Mouse (Mus musculus): ENCODE results near the gene Tnr. TPM values are rescaled to one million over a fixed set of nuclear protein-coding genes. Genes with fewer than 3 reads are reported as not detected.

The Tnr gene
- total and polyA plus RNA-seq, 3 experiments = not detected

- Histone ChIP-seq H3K27ac (ENCODE audit: insufficient read depth, low read depth) (no peak overlapping the region), H3K4me1 (ENCODE audit: control insufficient read depth in 1 of 2, insufficient read depth in 2 of 2) (0 out of 4 replicates have a peak, but pooled peaks cover 0 to under 1% of the 10 kb centered on the region in 2 experiments), H3K9me3 (replicated peaks; ENCODE audit: low read length) (peaks cover 2% of the 10 kb centered on the region), H3K36me3 (replicated peaks in 1 of 2; ENCODE audit: control insufficient read depth in 1 of 2, insufficient read depth in 1 of 2, low read length in 1 of 2) (no peaks in the 10 kb centered on the region), H3K27me3 (replicated peaks) (no peaks in the 10 kb centered on the region), H3K9ac (ENCODE audit: insufficient read depth, low read depth) (no peak overlapping the region), H3K4me3 (replicated peaks in 1 of 3; ENCODE audit: low read depth in 2 of 3, low read length in 2 of 3, poor library complexity in 1 of 3) (no peak overlapping the region), H3K79me2 (replicated peaks; ENCODE audit: control insufficient read depth, extremely low read depth, insufficient read depth, poor library complexity, severe bottlenecking) (no peaks in the 10 kb centered on the region), H3K4me2 (ENCODE audit: insufficient read depth, low read depth, poor library complexity, severe bottlenecking) (no peak overlapping the region)
- dilution Hi-C loops (cut with MboI; ENCODE audit: extremely low pct_ligation_motif_present, extremely low pct_unique_long_range_greater_than_20kb, low sequenced_read_pairs) = no loop called here
- in situ Hi-C loops (cut with MboI; ENCODE audit: low pct_ligation_motif_present, low pct_unique_long_range_greater_than_20kb, low sequenced_read_pairs) = no loop called here
- no peak for DNase-seq (ENCODE audit: extremely low read depth)
- TF ChIP-seq RCOR1 (conservative IDR thresholded peaks at IDR 0.05; ENCODE audit: low read depth, low read length) = no peak
- no peak for TF ChIP-seq TCF12 (IDR thresholded peaks at IDR 0.05; ENCODE audit: low read depth, low read length)
- TF ChIP-seq ZNF384 (IDR thresholded peaks at IDR 0.05; ENCODE audit: low read depth, low read length) = no peak
These were observed 454.2 kb downstream of the Tnr start for GRCm38 (mm10) chr1:159977786-159978185.

GRCm38 (mm10) chr1:159979096-159979495, 455.5 kb downstream of the Tnr start:
- in situ Hi-C loops (cut with MboI; ENCODE audit: low pct_ligation_motif_present, low pct_unique_long_range_greater_than_20kb, low sequenced_read_pairs) = no loop called here
- DNase-seq (ENCODE audit: extremely low read depth) = no peak
- Histone ChIP-seq H3K27me3 (replicated peaks) (no peaks in the 10 kb centered on the region), H3K4me2 (ENCODE audit: insufficient read depth, low read depth, poor library complexity, severe bottlenecking) (no peak overlapping the region), H3K9me3 (replicated peaks; ENCODE audit: low read length) (peaks cover 2% of the 10 kb centered on the region), H3K4me1 (ENCODE audit: control insufficient read depth in 1 of 2, insufficient read depth in 2 of 2) (0 out of 4 replicates have a peak, but pooled peaks cover 0 to 4% of the 10 kb centered on the region in 2 experiments), H3K27ac (ENCODE audit: insufficient read depth, low read depth) (no peak overlapping the region), H3K79me2 (replicated peaks; ENCODE audit: control insufficient read depth, extremely low read depth, insufficient read depth, poor library complexity, severe bottlenecking) (no peaks in the 10 kb centered on the region), H3K9ac (ENCODE audit: insufficient read depth, low read depth) (no peak overlapping the region), H3K36me3 (replicated peaks in 1 of 2; ENCODE audit: control insufficient read depth in 1 of 2, insufficient read depth in 1 of 2, low read length in 1 of 2) (no peaks in the 10 kb centered on the region), H3K4me3 (replicated peaks in 1 of 3; ENCODE audit: low read depth in 2 of 3, low read length in 2 of 3, poor library complexity in 1 of 3) (no peak overlapping the region)
- TF ChIP-seq ZMIZ1 (IDR thresholded peaks at IDR 0.05; ENCODE audit: low read depth, low read length) (no peak), MAZ (IDR thresholded peaks at IDR 0.05; ENCODE audit: low read depth, low read length) (no peak), JUND (conservative IDR thresholded peaks at IDR 0.05; ENCODE audit: low read depth, low read length) (no peak), EP300 (IDR thresholded peaks at IDR 0.05; ENCODE audit: low read length) (no peak), POLR2AphosphoS2 (IDR thresholded peaks at IDR 0.05; ENCODE audit: low read depth, low read length) (no peak), UBTF (IDR thresholded peaks at IDR 0.05; ENCODE audit: low read depth, low read length) (no peak), MXI1 (IDR thresholded peaks at IDR 0.05; ENCODE audit: low read depth, low read length) (no peak), RCOR1 (conservative IDR thresholded peaks at IDR 0.05; ENCODE audit: low read depth, low read length) (no peak), MEF2A (IDR thresholded peaks at IDR 0.05; ENCODE audit: borderline replicate concordance, low read depth, low read length) (no peak), RAD21 (IDR thresholded peaks at IDR 0.05; ENCODE audit: low read depth, low read length) (no peak), HCFC1 (IDR thresholded peaks at IDR 0.05; ENCODE audit: low read depth, low read length) (no peak), TCF12 (IDR thresholded peaks at IDR 0.05; ENCODE audit: low read depth, low read length) (no peak), GABPA (IDR thresholded peaks at IDR 0.05; ENCODE audit: insufficient replicate concordance, low read depth, low read length) (no peak), ZNF384 (IDR thresholded peaks at IDR 0.05; ENCODE audit: low read depth, low read length) (no peak), PAX5 (IDR thresholded peaks at IDR 0.05; ENCODE audit: low read length) (no peak), ETS1 (conservative IDR thresholded peaks at IDR 0.05; ENCODE audit: low read depth, low read length) (no peak)
- dilution Hi-C loops (cut with MboI; ENCODE audit: extremely low pct_ligation_motif_present, extremely low pct_unique_long_range_greater_than_20kb, low sequenced_read_pairs) = no loop called here

Data from CH12.LX (cell line).